Mouse (Mus musculus) kidney, postnatal 36 days (tissue): Measurements from ENCODE around the gene Tbx1.

Source experiments
- DNase-seq, 2 experiments: peaks; one replicate each; pipeline ENCODE4 v3.0.0; 2021 to 2022; ENCODE audit warnings: mixed read lengths in 2 of 2

Gene Tbx1

GRCm38 (mm10) chr16:18589804-18590790 is at the start of gene Tbx1:
Gene Tbx1, minus strand, starts transcription at chr16:18590671.
- DNase-seq: peak; percentile 29 to 67

GRCm38 (mm10) chr16:18639382-18639929 is 49.0 kb upstream of the Tbx1 start:
- no peak for DNase-seq

- DNase-seq: no peak
These were observed 47.9 kb upstream of the Tbx1 start for GRCm38 (mm10) chr16:18638396-18638795.

DNA sequence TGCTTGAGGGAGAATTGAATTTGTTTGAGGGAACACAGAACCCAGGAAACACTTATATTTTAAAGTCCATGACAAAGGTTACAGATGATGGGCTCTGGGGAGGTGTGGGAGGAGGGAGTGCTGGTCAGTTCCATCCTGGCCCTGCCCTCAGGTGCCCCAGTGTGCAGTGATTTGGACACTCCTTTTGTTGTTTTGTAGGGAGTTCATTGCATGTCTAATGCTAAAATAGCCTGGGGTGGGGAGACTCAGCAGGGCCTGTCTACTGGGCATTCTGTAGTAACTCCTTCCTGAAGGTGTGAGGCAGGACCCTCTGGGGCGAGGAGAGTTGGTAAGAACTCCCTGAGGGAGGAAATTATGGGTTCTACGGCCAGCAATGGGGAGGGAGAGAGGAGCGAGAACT is 46.3 kb upstream of the Tbx1 start:
- DNase-seq: no peak

GRCm38 (mm10) chr16:18636401-18636800 is 45.9 kb upstream of the Tbx1 start:
- no peak for DNase-seq

DNA sequence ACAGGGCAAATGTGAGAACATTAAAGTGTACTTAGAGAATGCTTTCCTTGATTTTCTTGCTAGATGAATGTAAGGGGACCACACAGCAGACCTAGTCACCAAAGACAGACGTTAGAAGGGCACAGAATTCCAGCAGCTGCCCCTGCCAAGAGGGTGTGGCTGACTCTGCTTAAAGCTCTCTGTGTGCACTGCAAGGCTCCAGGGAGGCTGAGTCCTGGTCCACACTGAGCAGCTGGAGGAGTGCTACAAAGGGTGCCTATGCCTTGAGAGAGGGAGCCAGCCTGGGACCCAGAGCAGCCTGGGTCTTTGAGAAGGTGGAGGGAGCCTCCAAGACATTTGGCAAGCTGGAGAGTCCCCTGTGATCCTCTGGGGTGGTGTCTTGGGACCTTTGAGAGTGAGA is 42.9 kb upstream of the Tbx1 start:
- DNase-seq: no peak

DNA sequence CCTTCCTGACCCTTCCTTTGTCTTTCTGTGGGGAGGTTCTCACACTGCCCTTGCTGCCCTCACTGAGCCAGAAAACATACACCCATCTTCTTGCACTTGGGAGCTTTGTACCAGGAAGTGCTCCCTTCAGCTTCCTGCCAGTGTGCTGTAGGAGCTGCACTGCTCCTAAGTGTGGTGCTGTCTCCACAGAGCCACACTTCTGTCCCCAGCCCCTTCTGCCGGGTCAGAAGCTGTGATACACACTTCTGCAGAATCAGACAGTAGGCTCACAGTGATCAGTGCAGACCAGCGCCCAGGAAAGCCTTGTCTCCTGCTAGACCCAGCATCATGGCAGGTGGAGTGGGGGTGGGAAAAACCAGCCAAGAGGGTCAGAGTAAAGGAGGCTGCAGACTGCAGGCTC is 42.3 kb upstream of the Tbx1 start:
- DNase-seq: no peak

GRCm38 (mm10) chr16:18632059-18632458 is 41.6 kb upstream of the Tbx1 start:
- no peak for DNase-seq

- no peak for DNase-seq
These were observed 40.7 kb upstream of the Tbx1 start for GRCm38 (mm10) chr16:18631141-18631540.

DNA sequence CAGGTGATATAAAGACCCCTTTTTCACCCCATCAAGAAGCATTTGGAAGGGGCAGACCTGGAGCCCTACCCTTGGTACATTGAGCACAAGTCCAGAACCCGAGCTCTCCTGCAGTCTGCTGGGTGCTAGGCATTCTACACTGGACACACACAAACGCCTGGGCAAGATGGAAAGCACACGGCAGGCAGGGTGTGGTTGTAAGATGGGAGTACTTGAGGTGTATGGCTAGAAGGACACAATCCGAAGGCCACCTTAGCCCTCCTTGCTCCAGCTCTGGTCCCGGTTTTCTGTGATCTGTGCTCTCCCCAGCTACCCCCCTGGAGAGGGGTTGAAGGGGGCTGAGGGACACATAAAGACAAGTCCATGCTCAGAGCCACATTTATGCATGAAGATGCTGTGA is 39.8 kb upstream of the Tbx1 start:
- DNase-seq: no peak

GRCm38 (mm10) chr16:18629390-18630231 is 39.1 kb upstream of the Tbx1 start, which contains the start of gene Sept5:
Gene Sept5, minus strand, starts transcription at chr16:18629954.
- peak; percentile 48 to 75 for DNase-seq

DNA sequence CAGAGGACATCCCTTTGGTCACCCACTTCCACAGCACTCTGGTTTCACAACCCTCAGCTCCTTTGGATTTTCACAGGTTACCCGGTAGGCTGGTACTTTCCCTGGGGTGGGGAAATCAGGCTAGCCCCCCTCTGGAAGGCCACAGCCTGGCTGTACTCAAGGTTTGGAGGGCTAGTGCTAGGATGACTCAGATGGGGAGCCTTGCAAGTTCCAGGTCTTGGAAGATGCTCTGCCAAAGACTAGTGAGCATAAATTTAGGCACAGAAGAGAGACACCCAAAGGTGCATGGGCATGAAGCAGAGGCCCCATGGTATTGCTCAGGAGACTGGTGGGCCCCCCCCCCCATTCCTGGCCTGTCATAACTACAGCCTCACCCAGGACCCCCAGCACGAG is 38.5 kb upstream of the Tbx1 start:
- DNase-seq: no peak

GRCm38 (mm10) chr16:18628206-18628947 is 37.9 kb upstream of the Tbx1 start:
- no peak for DNase-seq

DNA sequence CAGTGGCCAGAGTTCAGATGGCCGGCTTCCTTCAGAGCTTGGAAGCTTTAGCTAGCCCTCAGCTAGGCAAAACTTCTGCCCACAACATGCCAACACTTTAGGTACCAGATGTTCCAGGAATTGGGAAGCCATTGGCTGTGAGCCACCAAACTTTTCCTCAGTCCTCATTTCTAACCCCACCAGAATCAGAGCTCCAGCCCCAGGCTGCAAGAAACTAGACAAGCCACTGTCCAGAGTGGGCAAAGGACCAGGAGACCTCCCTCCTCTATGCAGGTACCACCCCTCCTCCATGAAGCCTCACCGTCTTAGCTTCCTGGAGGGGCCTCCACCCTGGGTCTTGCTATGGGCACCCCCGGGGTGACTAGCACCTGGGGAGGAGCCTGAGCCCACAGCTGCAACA is 36.7 kb upstream of the Tbx1 start:
- no peak for DNase-seq

DNA sequence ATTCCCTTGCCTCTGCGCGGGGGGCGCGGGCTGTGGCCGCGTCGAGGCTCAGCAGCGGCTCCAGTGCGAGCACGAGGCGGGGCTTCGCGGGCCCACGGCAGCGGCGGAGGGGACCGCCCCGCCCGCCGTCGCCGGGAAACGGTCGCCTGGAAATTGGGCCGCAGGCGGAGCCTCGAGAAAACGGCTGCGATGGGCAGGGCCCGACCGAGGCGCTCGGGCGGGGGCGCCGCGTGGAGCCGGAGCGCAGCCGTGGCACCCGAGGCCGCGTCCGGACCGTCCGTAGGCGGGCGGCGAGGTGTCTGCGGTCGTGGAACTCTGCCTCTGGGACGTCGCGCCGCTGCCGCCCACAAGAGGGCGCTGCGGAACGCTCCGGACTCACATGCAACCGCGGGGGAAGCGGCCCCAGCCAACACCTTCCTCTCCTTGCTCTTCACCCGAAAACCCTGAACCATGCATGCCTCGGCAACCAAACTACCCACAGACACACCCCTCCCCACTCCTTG is 36.0 kb upstream of the Tbx1 start, which contains the start of gene Gm49601:
TSS of gene Gm49601 (minus strand) at position 52 of the 503 bp plus-strand sequence.
- peak; percentile 79 to 88 for DNase-seq

GRCm38 (mm10) chr16:18625791-18626311 is 35.4 kb upstream of the Tbx1 start:
- peak in 1 of 2 experiments; percentile 37 for DNase-seq

DNA sequence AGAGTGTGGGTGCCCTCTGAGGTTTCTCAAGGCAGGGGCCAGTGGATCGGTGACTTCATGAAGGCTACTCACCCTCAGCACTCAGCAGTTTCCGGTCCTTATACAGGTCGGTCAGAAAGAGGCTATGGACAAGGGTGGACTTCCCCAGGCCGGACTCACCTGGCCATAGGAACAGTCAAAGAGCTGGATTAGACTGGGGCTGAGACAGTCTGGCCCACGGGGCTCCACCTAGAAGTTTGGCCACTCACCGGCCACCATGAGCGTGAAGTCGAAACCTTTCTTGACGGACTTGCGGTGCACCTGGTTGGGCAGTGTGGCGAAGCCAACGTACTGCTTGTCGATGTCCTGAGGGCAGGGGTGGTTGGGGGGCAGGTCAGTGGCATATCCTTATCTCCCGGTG is 34.6 kb upstream of the Tbx1 start:
- DNase-seq: no peak

DNA sequence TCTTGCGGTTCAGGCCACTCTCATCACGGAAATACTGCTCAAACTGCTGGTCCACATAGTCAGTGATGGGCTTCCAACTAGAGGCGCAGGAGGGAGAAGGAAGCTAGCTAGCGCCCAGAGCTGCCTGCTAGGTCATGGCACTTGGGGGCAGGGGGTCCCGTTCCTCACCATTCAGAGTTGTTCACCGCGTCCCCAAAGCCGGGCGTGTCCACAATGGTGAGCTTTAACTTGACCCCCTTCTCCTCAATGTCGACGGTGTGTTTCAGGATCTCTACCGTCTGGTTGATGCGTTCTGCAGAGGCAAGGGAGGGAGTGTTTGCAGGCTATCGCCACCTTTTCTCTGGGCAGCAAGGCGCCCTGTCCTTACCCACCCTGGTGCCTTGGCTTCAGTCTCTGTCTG is 34.2 kb upstream of the Tbx1 start:
- DNase-seq: no peak

DNA sequence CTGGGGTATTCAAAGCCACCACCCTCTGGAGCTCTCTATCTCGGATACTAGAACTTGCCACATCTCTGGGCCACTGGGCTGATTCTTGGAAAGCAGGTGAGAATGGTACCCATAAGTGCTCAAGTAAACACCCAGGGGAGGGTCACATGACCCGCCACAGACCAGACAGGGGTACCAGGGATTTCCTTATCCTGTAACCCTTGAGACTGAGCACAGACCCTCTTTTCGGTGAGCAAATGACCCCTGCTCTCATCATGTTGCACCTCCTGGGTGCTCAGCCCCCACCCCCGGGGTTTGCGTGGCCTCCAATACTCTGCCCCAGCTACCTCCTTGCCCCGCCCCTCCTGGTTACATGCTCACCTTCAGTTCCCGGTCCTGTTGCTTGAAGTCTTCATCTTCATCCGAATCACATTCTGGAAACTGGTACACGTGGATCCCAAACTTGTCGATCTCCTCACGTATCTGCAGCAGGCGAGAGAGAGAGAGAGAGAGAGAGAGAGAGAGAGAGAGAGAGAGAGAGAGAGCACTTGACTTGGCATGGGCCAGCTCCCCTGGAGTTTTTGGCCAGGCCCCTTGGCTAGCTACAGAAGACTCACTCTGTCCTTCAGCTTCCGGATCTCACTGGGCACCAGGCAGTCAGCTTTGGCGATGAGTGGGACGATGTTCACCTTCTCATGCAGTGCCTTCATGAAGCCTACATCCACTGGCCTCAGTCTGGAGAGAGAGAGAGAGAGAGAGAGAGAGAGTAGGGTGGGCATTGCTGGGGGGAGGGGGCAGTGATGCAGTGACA is 33.5 kb upstream of the Tbx1 start:
- no peak for DNase-seq

DNA sequence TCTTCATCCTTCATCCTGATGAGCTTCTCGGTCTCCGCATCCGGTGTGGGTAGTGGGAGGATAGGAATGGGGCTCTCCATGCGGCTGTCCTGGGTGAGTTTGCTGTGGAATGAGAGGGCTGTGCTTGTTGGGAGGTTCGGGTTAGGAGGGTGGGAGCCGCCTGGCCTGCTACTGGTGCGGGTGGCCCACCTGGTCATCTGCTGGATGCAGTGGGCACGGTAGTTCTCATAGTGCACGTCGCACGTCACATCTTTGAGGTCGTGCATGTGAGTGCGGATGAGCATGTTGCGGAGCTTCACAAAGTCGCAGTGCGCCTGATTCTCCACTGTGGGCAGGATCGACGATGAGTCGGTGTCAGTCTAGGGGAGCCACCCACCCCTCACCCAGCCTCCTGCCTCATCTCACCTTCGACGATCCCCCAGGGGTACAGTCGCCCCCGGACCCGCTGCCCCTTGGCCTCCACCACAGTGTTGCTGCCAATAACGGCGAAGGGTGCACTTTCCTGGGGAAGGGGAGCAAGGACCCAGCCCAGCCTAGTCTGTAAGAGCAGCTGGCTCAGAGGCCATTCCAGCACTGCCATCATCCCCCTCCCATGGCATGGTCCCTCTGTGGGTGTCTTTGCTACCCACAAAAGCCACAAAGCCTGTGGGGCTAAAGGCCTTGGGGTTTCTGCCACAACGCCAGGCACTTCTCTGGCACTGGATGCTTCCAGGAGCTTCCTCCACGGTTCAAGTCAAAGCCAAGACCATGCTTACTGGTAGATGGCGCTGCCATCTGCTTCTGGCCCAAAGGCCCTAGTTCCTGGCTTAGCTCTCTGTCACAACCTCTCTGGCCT is 32.7 kb upstream of the Tbx1 start:
- no peak for DNase-seq
